Mouse (Mus musculus): ENCODE measurements at regions not wholly inside any gene's neighbourhood (a gene's known extent, or its start where the extent isn't known, plus 50 kb on each side); places are given as distances from the start of the nearest gene placed in this dataset.
A peak's percentile ranks its signal among the peaks of the same experiment; 100 is the strongest.

DNA sequence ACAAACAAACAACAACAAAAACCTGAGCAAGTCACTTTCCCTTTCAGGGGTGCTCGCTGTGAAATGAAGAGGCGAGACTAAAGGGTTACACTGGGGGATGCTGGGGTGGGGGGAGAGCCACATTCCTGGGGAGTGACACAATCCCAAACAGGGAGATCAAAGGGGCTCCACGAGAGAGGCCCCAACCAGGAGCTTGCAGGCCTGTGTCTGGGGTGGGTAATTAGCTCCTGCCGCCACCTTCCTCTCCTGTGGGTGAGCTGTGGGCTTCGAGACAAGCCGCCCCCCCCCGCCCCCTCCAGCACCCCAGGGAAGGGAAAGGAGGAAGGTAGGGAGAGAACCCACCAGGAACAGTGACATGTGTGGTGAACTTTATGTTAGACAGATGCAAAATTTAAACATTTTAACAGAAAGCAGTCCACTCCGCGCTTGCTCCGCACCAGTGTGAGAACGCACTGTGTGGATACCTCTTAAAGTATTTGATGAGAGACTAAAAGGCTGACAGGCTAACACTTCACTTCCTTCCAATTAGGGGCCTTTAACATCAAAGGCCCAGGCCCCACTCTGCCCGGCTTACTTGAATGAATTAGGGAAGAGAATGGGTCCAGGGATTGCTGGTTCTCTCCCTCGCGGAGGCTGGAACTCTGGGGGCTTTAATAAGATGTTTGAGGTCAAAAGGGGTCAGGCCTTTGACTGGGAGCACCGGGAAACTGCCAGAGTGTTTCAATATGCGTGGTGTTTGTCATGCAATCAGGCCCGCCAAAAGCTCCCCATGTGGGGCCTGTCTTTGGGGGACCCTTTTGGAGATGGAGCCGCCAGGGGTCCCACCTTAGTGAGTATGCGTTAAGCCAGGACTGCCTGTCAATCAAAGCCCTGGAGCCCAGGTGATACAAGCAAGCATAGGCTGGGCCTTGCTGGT, 319.6 kb downstream of the Fam49a start:
- no peak overlapping the region for H3K27ac ChIP-seq (ENCODE audit: low read length)
- WGBS = 16% methylated on average over 19 of the region's 19 CpGs
- H3K9me3 ChIP-seq (ENCODE audit: control insufficient read depth, low read depth, low read length) = no peaks in the 10 kb centered on the region
- peak overlapping the region; percentile 17; the same call in 1 of the 2 replicates for H3K4me2 ChIP-seq (replicated peaks; ENCODE audit: low read depth, low read length)
- H3K36me3 ChIP-seq (ENCODE audit: control insufficient read depth, insufficient read depth, low read length) = no peaks in the 10 kb centered on the region
- no peaks in the 10 kb centered on the region for H3K27me3 ChIP-seq (ENCODE audit: control insufficient read depth, insufficient read depth, low read length)
- no peak overlapping the region for H3K4me3 ChIP-seq (ENCODE audit: low read depth, low read length)
- peaks cover 14% of the 10 kb centered on the region for H3K4me1 ChIP-seq (ENCODE audit: control insufficient read depth, insufficient read depth, low read length)
- ATAC-seq (ENCODE audit: insufficient number of reproducible peaks, insufficient read depth, low FRiP score, low read depth) = peak; percentile 83
- H3K9ac ChIP-seq (replicated peaks; ENCODE audit: low read depth, low read length) = no peak overlapping the region

- Histone ChIP-seq H3K9me3 (ENCODE audit: control insufficient read depth, low read depth, low read length) (no peaks in the 10 kb centered on the region), H3K4me1 (ENCODE audit: control insufficient read depth, insufficient read depth, low read length) (peaks cover 14% of the 10 kb centered on the region), H3K27me3 (ENCODE audit: control insufficient read depth, insufficient read depth, low read length) (no peaks in the 10 kb centered on the region), H3K9ac (replicated peaks; ENCODE audit: low read depth, low read length) (no peak overlapping the region), H3K36me3 (ENCODE audit: control insufficient read depth, insufficient read depth, low read length) (no peaks in the 10 kb centered on the region), H3K27ac (ENCODE audit: low read length) (no peak overlapping the region), H3K4me3 (ENCODE audit: low read depth, low read length) (no peak overlapping the region), H3K4me2 (replicated peaks; ENCODE audit: low read depth, low read length) (0 out of 2 replicates have a peak overlapping the region, but pooled peaks have one; percentile 17)
- no peak for ATAC-seq (ENCODE audit: insufficient number of reproducible peaks, insufficient read depth, low FRiP score, low read depth)
- 15% methylated on average over 8 of the region's 8 CpGs for WGBS
Measured at GRCm38 (mm10) chr12:12580763-12581178, 318.8 kb downstream of the Fam49a start.

DNA sequence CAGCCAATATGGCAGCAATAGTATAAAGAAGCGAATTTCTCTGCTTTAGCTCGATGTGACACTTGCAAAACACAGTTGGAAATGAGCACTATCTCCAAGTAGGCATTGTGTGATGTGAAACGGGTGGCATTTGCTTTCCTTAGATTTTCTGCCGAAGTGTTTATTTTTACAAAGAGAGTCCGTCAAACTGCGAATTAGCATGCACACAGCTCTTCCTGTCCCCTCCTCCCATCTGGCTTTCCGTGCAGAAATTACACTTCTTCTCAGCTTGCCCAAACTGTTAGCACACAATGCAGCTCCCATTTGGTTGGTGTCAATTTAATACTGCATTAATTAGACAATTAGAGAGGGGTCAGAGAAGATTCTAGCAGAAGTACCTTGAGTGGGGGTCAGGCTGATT, 316.3 kb downstream of the Fam49a start:
- 24% methylated on average over 7 of the region's 7 CpGs for WGBS
- H3K27me3 ChIP-seq (ENCODE audit: control insufficient read depth, insufficient read depth, low read length) = no peaks in the 10 kb centered on the region
- no peak for ATAC-seq (ENCODE audit: insufficient number of reproducible peaks, insufficient read depth, low FRiP score, low read depth)
- no peak overlapping the region for H3K9ac ChIP-seq (replicated peaks; ENCODE audit: low read depth, low read length)
- no peak overlapping the region for H3K27ac ChIP-seq (ENCODE audit: low read length)
- H3K4me2 ChIP-seq (replicated peaks; ENCODE audit: low read depth, low read length) = no peak overlapping the region
- no peak overlapping the region for H3K4me3 ChIP-seq (ENCODE audit: low read depth, low read length)
- H3K36me3 ChIP-seq (ENCODE audit: control insufficient read depth, insufficient read depth, low read length) = no peaks in the 10 kb centered on the region
- no peaks in the 10 kb centered on the region for H3K9me3 ChIP-seq (ENCODE audit: control insufficient read depth, low read depth, low read length)
- peaks cover 14% of the 10 kb centered on the region for H3K4me1 ChIP-seq (ENCODE audit: control insufficient read depth, insufficient read depth, low read length)

GRCm38 (mm10) chr12:12570563-12571251, 308.8 kb downstream of the Fam49a start:
- 85% methylated on average over 7 of the region's 7 CpGs for WGBS
- H3K4me3 ChIP-seq (ENCODE audit: low read depth, low read length) = no peak overlapping the region

DNA sequence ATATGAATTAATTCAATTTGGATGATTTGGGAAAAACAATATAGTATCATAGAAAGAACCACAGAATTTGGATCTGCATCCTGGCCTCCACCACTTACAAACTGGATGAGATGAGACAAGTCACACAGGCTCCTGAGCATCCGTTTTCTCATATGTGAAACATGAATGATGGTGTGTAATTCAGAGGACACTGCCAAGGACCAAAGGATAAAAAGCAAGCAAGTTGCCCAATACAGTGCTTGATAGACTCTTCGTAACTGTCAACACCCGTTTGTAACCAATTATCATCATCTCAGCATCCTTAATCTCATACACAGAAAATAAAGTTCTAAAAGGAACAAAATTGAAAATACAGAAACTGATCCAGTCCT, 305.8 kb downstream of the Fam49a start:
- no peaks in the 10 kb centered on the region for H3K9me3 ChIP-seq (ENCODE audit: control insufficient read depth, low read depth, low read length)
- no peak overlapping the region for H3K27ac ChIP-seq (ENCODE audit: low read length)
- no peak overlapping the region for H3K9ac ChIP-seq (replicated peaks; ENCODE audit: low read depth, low read length)
- H3K4me1 ChIP-seq (ENCODE audit: control insufficient read depth, insufficient read depth, low read length) = no peaks in the 10 kb centered on the region
- 86% methylated on average over 3 of the region's 3 CpGs for WGBS
- no peak overlapping the region for H3K4me2 ChIP-seq (replicated peaks; ENCODE audit: low read depth, low read length)
- no peak overlapping the region for H3K4me3 ChIP-seq (ENCODE audit: low read depth, low read length)
- no peak for ATAC-seq (ENCODE audit: insufficient number of reproducible peaks, insufficient read depth, low FRiP score, low read depth)
- no peaks in the 10 kb centered on the region for H3K27me3 ChIP-seq (ENCODE audit: control insufficient read depth, insufficient read depth, low read length)
- no peaks in the 10 kb centered on the region for H3K36me3 ChIP-seq (ENCODE audit: control insufficient read depth, insufficient read depth, low read length)

More at GRCm38 (mm10) chr12:12570563-12571251, 308.8 kb downstream of the Fam49a start:
- no peaks in the 10 kb centered on the region for H3K27me3 ChIP-seq (ENCODE audit: control insufficient read depth, insufficient read depth, low read length)
- H3K9me3 ChIP-seq (ENCODE audit: control insufficient read depth, low read depth, low read length) = no peaks in the 10 kb centered on the region
- no peak overlapping the region for H3K4me2 ChIP-seq (replicated peaks; ENCODE audit: low read depth, low read length)
- no peaks in the 10 kb centered on the region for H3K4me1 ChIP-seq (ENCODE audit: control insufficient read depth, insufficient read depth, low read length)
- H3K36me3 ChIP-seq (ENCODE audit: control insufficient read depth, insufficient read depth, low read length) = no peaks in the 10 kb centered on the region
- no peak for ATAC-seq (ENCODE audit: insufficient number of reproducible peaks, insufficient read depth, low FRiP score, low read depth)
- no peak overlapping the region for H3K27ac ChIP-seq (ENCODE audit: low read length)
- H3K9ac ChIP-seq (replicated peaks; ENCODE audit: low read depth, low read length) = no peak overlapping the region

DNA sequence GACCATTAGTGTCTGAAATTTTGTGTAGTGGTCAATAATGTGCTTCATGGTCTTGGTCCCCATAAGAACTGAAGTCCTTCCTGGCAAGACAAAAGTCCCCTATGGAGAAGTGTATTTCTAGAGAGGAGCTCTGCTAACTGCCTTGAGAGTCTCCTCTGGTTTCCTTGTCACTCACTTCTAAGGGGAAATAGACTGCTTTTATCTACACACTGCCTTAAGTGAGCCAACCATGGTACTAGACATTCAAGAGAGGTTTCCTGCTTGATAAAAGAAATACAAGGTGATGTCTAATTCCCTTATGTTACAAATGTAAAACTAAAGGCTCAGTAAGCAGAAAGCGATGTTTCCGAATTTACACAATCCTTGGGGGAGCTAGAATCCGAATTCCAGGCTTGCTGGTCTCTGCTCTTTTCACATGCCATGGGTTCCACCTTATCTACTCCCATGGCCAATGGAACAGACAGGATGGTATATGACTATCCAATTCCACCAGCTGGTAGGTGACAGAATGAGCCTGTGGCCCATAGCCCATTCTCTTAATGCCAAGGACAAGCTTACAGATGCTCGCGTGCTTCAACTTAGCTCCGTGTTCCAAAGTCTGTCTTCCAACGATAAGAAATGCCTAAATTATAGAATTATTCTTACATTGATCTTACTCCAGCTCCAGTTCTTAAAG, 305.3 kb downstream of the Fam49a start:
- Histone ChIP-seq H3K27me3 (ENCODE audit: control insufficient read depth, insufficient read depth, low read length) (no peaks in the 10 kb centered on the region), H3K9me3 (ENCODE audit: control insufficient read depth, low read depth, low read length) (no peaks in the 10 kb centered on the region), H3K4me1 (ENCODE audit: control insufficient read depth, insufficient read depth, low read length) (no peaks in the 10 kb centered on the region), H3K4me3 (ENCODE audit: low read depth, low read length) (no peak overlapping the region), H3K9ac (replicated peaks; ENCODE audit: low read depth, low read length) (no peak overlapping the region), H3K27ac (ENCODE audit: low read length) (no peak overlapping the region), H3K4me2 (replicated peaks; ENCODE audit: low read depth, low read length) (no peak overlapping the region), H3K36me3 (ENCODE audit: control insufficient read depth, insufficient read depth, low read length) (no peaks in the 10 kb centered on the region)
- no peak for ATAC-seq (ENCODE audit: insufficient number of reproducible peaks, insufficient read depth, low FRiP score, low read depth)
- 95% methylated on average over 7 of the region's 7 CpGs for WGBS

- WGBS = 97% methylated on average over 1 of the region's 1 CpGs
- no peaks in the 10 kb centered on the region for H3K9me3 ChIP-seq (ENCODE audit: control insufficient read depth, low read depth, low read length)
- no peak overlapping the region for H3K4me3 ChIP-seq (ENCODE audit: low read depth, low read length)
- H3K27me3 ChIP-seq (ENCODE audit: control insufficient read depth, insufficient read depth, low read length) = no peaks in the 10 kb centered on the region
- H3K9ac ChIP-seq (replicated peaks; ENCODE audit: low read depth, low read length) = no peak overlapping the region
- H3K4me1 ChIP-seq (ENCODE audit: control insufficient read depth, insufficient read depth, low read length) = no peaks in the 10 kb centered on the region
- no peak for ATAC-seq (ENCODE audit: insufficient number of reproducible peaks, insufficient read depth, low FRiP score, low read depth)
- H3K27ac ChIP-seq (ENCODE audit: low read length) = no peak overlapping the region
- no peak overlapping the region for H3K4me2 ChIP-seq (replicated peaks; ENCODE audit: low read depth, low read length)
- H3K36me3 ChIP-seq (ENCODE audit: control insufficient read depth, insufficient read depth, low read length) = no peaks in the 10 kb centered on the region
Measured at GRCm38 (mm10) chr12:12562267-12562666, 300.3 kb downstream of the Fam49a start.

DNA sequence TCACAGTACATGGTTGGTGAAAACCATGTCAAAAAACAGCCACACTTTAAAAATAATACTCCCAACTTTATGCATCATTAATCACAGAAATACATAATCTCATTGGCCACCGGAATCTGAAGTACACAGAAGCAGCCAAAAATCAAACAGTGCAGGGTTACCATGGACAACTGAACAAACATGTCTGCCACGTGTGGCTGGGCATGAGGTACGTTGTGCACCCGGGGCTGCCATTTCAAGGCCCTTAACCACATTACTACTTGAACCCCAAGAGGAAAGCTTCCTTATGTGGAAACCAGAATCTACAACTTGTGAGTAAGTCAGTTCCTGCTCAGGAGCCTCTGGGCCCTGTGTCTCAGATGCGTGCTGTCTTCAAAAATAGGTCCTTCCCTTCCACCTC, 289.9 kb downstream of the Fam49a start:
- ATAC-seq (ENCODE audit: insufficient number of reproducible peaks, insufficient read depth, low FRiP score, low read depth) = no peak
- Histone ChIP-seq H3K27me3 (ENCODE audit: control insufficient read depth, insufficient read depth, low read length) (no peaks in the 10 kb centered on the region), H3K4me2 (replicated peaks; ENCODE audit: low read depth, low read length) (no peak overlapping the region), H3K4me3 (ENCODE audit: low read depth, low read length) (no peak overlapping the region), H3K4me1 (ENCODE audit: control insufficient read depth, insufficient read depth, low read length) (no peaks in the 10 kb centered on the region), H3K27ac (ENCODE audit: low read length) (no peak overlapping the region), H3K9ac (replicated peaks; ENCODE audit: low read depth, low read length) (no peak overlapping the region), H3K36me3 (ENCODE audit: control insufficient read depth, insufficient read depth, low read length) (no peaks in the 10 kb centered on the region), H3K9me3 (ENCODE audit: control insufficient read depth, low read depth, low read length) (no peaks in the 10 kb centered on the region)
- WGBS = 65% methylated on average over 5 of the region's 5 CpGs

Data from stomach, embryonic 14.5 days (tissue).